ENCODE assay signal across 8 mouse cellular contexts in the genomic region with DNA sequence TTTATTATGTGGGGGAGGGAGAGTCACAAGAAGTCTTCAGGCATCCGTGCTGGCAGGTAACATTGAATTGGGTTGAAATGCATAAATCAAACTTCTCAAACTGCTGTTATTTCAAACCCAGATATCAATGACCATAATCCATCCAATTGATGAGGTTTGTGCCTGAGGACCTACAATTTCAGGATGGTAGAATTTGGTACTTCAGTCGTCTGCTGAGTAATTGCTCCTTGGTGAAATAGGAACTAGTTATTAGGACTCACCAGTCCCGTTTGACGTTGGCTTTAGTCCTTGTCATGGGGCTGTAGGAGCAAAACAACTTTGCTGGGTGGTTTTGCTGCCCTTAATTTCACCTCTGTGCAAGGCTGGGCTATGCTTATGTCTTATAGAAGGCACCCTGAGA. TPM values are rescaled to one million over a fixed set of nuclear protein-coding genes. Genes with fewer than 3 reads are reported as not detected.
DNase-seq lines count a peak whose midpoint lies in the region; ATAC-seq and TF ChIP-seq lines count a peak whose summit lies in the region.

No protein-coding gene starts in this region.

- H3K27ac ChIP-seq in heart, embryonic 13.5 days (replicated peaks) = no peak overlapping the region
- no peak overlapping the region for H3K27ac ChIP-seq in heart, adult 2 months
- H3K27ac ChIP-seq in MEL (ENCODE audit: control insufficient read depth, low read depth, low read length) = no peak overlapping the region
- H3K27ac ChIP-seq in forebrain, postnatal 0 days (ENCODE audit: low read depth, low read length) = peak overlapping the region; percentile 95; the same call in 1 of the 2 replicates
- no peak overlapping the region for H3K27ac ChIP-seq in midbrain, embryonic 11.5 days (ENCODE audit: low read depth, low read length)

- peak overlapping the region; percentile 84 for H3K9ac ChIP-seq in heart, embryonic 13.5 days
- no peak overlapping the region for H3K9ac ChIP-seq in heart, adult 2 months (ENCODE audit: low read depth, low read length)
- peak overlapping the region; percentile 77 for H3K9ac ChIP-seq in MEL (ENCODE audit: control insufficient read depth, low read depth, low read length, poor library complexity, severe bottlenecking)
- peak overlapping the region; percentile 88 for H3K9ac ChIP-seq in forebrain, postnatal 0 days
- H3K9ac ChIP-seq in midbrain, embryonic 11.5 days (ENCODE audit: low read length) = peak overlapping the region; percentile 88

- peak overlapping the region; percentile 79 for H3K4me3 ChIP-seq in heart, embryonic 13.5 days
- H3K4me3 ChIP-seq in heart, adult 2 months = no peak overlapping the region; the same call in 1 of the 2 replicates
- peak overlapping the region; percentile 61 to 82 for H3K4me3 ChIP-seq in MEL (ENCODE audit: control insufficient read depth in 1 of 2, insufficient read depth in 1 of 2, low read depth in 2 of 2, low read length in 2 of 2)
- H3K4me3 ChIP-seq in forebrain, postnatal 0 days (ENCODE audit: low read depth, low read length) = peak overlapping the region; percentile 89
- peak overlapping the region; percentile 71 for H3K4me3 ChIP-seq in midbrain, embryonic 11.5 days (ENCODE audit: low read depth, low read length)

- no peak for TF ChIP-seq RAD21 in MEL (IDR thresholded peaks at IDR 0.05; ENCODE audit: low read depth, low read length)

- no peaks in the 10 kb centered on the region for H3K27me3 ChIP-seq in heart, embryonic 13.5 days (replicated peaks)
- no peaks in the 10 kb centered on the region for H3K27me3 ChIP-seq in heart, adult 2 months (ENCODE audit: control insufficient read depth, insufficient read depth, low read length)
- no peaks in the 10 kb centered on the region; a peak in 2 of 4 replicates for H3K27me3 ChIP-seq in MEL (ENCODE audit: control insufficient read depth in 1 of 2, insufficient read depth in 2 of 2, low read length in 2 of 2)
- no peaks in the 10 kb centered on the region for H3K27me3 ChIP-seq in forebrain, postnatal 0 days (ENCODE audit: insufficient read depth, low read length)
- no peaks in the 10 kb centered on the region for H3K27me3 ChIP-seq in midbrain, embryonic 11.5 days (ENCODE audit: control insufficient read depth, insufficient read depth, low read length)

- peak overlapping the region; percentile 83 for H3K4me2 ChIP-seq in heart, embryonic 13.5 days
- peak overlapping the region; percentile 58 for H3K4me2 ChIP-seq in forebrain, postnatal 0 days (ENCODE audit: low read depth)
- H3K4me2 ChIP-seq in midbrain, embryonic 11.5 days = peak overlapping the region; percentile 81

- H3K4me1 ChIP-seq in heart, embryonic 13.5 days = peaks cover 13% of the 10 kb centered on the region
- no peaks in the 10 kb centered on the region; the same call in 1 of the 2 replicates for H3K4me1 ChIP-seq in heart, adult 2 months (ENCODE audit: control insufficient read depth, insufficient read depth, low read length)
- H3K4me1 ChIP-seq in MEL (ENCODE audit: control insufficient read depth in 1 of 2, insufficient read depth in 2 of 2, low read length in 2 of 2) = no peaks in the 10 kb centered on the region; a peak in 1 of 4 replicates
- peaks cover 5% of the 10 kb centered on the region; the same call in 1 of the 2 replicates for H3K4me1 ChIP-seq in forebrain, postnatal 0 days (ENCODE audit: insufficient read depth)
- H3K4me1 ChIP-seq in midbrain, embryonic 11.5 days (ENCODE audit: control insufficient read depth, insufficient read depth, low read length) = peaks cover 4% of the 10 kb centered on the region; the same call in 1 of the 2 replicates

- no peak for TF ChIP-seq EP300 in heart, adult 2 months (IDR thresholded peaks at IDR 0.05; ENCODE audit: insufficient read depth, low read depth, low read length)
- TF ChIP-seq EP300 in MEL (IDR thresholded peaks at IDR 0.05; ENCODE audit: low read depth in 1 of 2, low read length in 2 of 2) = no peak

- TF ChIP-seq CTCF in heart, adult 2 months (IDR thresholded peaks at IDR 0.05) = no peak
- no peak for TF ChIP-seq CTCF in MEL (IDR thresholded peaks at IDR 0.05 in 2 of 3, conservative IDR thresholded peaks at IDR 0.05 in 1 of 3; ENCODE audit: control insufficient read depth in 1 of 3, insufficient read depth in 1 of 3, low read depth in 2 of 3, low read length in 3 of 3, poor library complexity in 1 of 3, severe bottlenecking in 1 of 3)
- no peak for TF ChIP-seq CTCF in forebrain, postnatal 0 days (IDR thresholded peaks at IDR 0.05; ENCODE audit: low read depth)

- intact Hi-C loops in heart, adult 2 months (cut with DNase I) = no loop called here

- H3K79me2 ChIP-seq in heart, adult 2 months (replicated peaks; ENCODE audit: control insufficient read depth, insufficient read depth, low read length) = no peaks in the 10 kb centered on the region
- no peaks in the 10 kb centered on the region; the same call in 1 of the 2 replicates for H3K79me2 ChIP-seq in MEL (ENCODE audit: control insufficient read depth, insufficient read depth, low read length, poor library complexity)

- 29% methylated on average over 4 of the region's 4 CpGs for WGBS in heart, embryonic 13.5 days
- WGBS in heart, adult 2 months = 41% methylated on average over 4 of the region's 4 CpGs
- 5% methylated on average over 4 of the region's 4 CpGs for WGBS in forebrain, postnatal 0 days
- 14% methylated on average over 4 of the region's 4 CpGs for WGBS in midbrain, embryonic 11.5 days

- no peaks in the 10 kb centered on the region for H3K36me3 ChIP-seq in heart, embryonic 13.5 days
- no peaks in the 10 kb centered on the region for H3K36me3 ChIP-seq in heart, adult 2 months (ENCODE audit: control insufficient read depth, insufficient read depth, low read length)
- no peaks in the 10 kb centered on the region for H3K36me3 ChIP-seq in MEL (ENCODE audit: control insufficient read depth in 1 of 2, insufficient read depth in 2 of 2, low read length in 2 of 2)
- H3K36me3 ChIP-seq in forebrain, postnatal 0 days (ENCODE audit: insufficient read depth) = no peaks in the 10 kb centered on the region
- H3K36me3 ChIP-seq in midbrain, embryonic 11.5 days (ENCODE audit: control insufficient read depth, insufficient read depth, low read length) = no peaks in the 10 kb centered on the region

- no peak for TF ChIP-seq POLR2A in heart, adult 2 months (IDR thresholded peaks at IDR 0.05; ENCODE audit: insufficient read depth, low read depth, low read length)
- no peak for TF ChIP-seq POLR2A in MEL (IDR thresholded peaks at IDR 0.05; ENCODE audit: control insufficient read depth in 1 of 2, insufficient read depth in 1 of 2, low read depth in 1 of 2, low read length in 2 of 2, poor library complexity in 1 of 2)

- no peak for DNase-seq in heart, adult 2 months
- peak; percentile 50 for DNase-seq in MEL (ENCODE audit: low read depth, low spot score)
- DNase-seq in forebrain, postnatal 0 days = no peak
- DNase-seq in midbrain, embryonic 11.5 days (ENCODE audit: low spot score, missing footprints) = peak; percentile 86
- DNase-seq in urinary bladder, adult 2 months (ENCODE audit: low spot score) = no peak
- DNase-seq in spleen, postnatal 10 days (ENCODE audit: low spot score in 2 of 2) = no peak
- no peak for DNase-seq in natural killer cell, adult 2 months (ENCODE audit: low spot score in 2 of 2)

- H3K9me3 ChIP-seq in heart, embryonic 13.5 days = no peaks in the 10 kb centered on the region
- no peaks in the 10 kb centered on the region for H3K9me3 ChIP-seq in MEL (replicated peaks; ENCODE audit: insufficient read depth, low read length)
- H3K9me3 ChIP-seq in forebrain, postnatal 0 days (ENCODE audit: low read length) = no peaks in the 10 kb centered on the region
- H3K9me3 ChIP-seq in midbrain, embryonic 11.5 days (ENCODE audit: control insufficient read depth, low read length) = no peaks in the 10 kb centered on the region

- ATAC-seq in heart, embryonic 13.5 days (ENCODE audit: extremely low read depth, insufficient number of reproducible peaks, low FRiP score, low TSS enrichment) = no peak
- no peak for ATAC-seq in forebrain, postnatal 0 days
- ATAC-seq in midbrain, embryonic 11.5 days (ENCODE audit: low FRiP score) = no peak

TF ChIP-seq in MEL, 35 proteins besides CTCF, POLR2A, EP300 and RAD21:
- TF ChIP-seq CHD2 (IDR thresholded peaks at IDR 0.05; ENCODE audit: low read length) = no peak
- TF ChIP-seq NELFE (IDR thresholded peaks at IDR 0.05; ENCODE audit: low read depth, low read length) = 0 out of 2 replicates have a peak, but pooled peaks have one; percentile 21

RNA-seq across cellular contexts. Expression of a gene that starts 1.2 kb away (rescaled TPM):
- polyA plus RNA-seq in heart, embryonic 13.5 days (2015; fragmentation: Nextera tagmentation; extraction: Ambion mirVana) = 5.4 and 6.0 TPM in 2 replicates
- 1 to 10 TPM; 2.9 to 4.5 TPM for total RNA-seq in heart, adult 2 months (2021)
- 1.6 and 3.2 TPM in 2 replicates for polyA plus RNA-seq in heart, adult 2 months (2012; rRNA removed)
- total RNA-seq in MEL (2012; rRNA removed) = 1.7 and 2.5 TPM in 2 replicates
- 1 to 10 TPM in 1 of 2 experiments, not detected in 1; 1.6 TPM for polyA plus RNA-seq in MEL (2012; ENCODE audit: insufficient read depth in 1 of 2, insufficient read length in 2 of 2, low read depth in 1 of 2, low replicate concordance in 2 of 2, missing spikeins in 1 of 2)
- 27.5 and 47.5 TPM in 2 replicates for total RNA-seq in forebrain, postnatal 0 days (2014; rRNA removed)
- 12.9 and 28.4 TPM in 2 replicates for polyA plus RNA-seq in forebrain, postnatal 0 days (2015; fragmentation: Nextera tagmentation; extraction: Ambion mirVana)
- 15.5 and 16.5 TPM in 2 replicates for polyA plus RNA-seq in midbrain, embryonic 11.5 days (2014; fragmentation: Nextera tagmentation; extraction: Ambion mirVana)
- 4.7 and 6.4 TPM in 2 replicates for polyA plus RNA-seq in urinary bladder, adult 2 months (2012; rRNA removed)

Comparison
In these comparisons a context has a peak if more than half of its experiments do, and no peak if none do; other contexts are left out.
1. DNase-seq: peak in MEL (single experiment) and midbrain, embryonic 11.5 days (single experiment); none in heart, adult 2 months (0 of 2), forebrain, postnatal 0 days (single experiment), urinary bladder, adult 2 months (single experiment), spleen, postnatal 10 days (0 of 2) and natural killer cell, adult 2 months (0 of 2).
2. Peak in every context shown above with its lines, with median percentiles within 50 percentile points of each other: H3K4me2 ChIP-seq.